Mouse (Mus musculus): Measurements from ENCODE around the gene Ogg1.

Ogg1 gene

DNA sequence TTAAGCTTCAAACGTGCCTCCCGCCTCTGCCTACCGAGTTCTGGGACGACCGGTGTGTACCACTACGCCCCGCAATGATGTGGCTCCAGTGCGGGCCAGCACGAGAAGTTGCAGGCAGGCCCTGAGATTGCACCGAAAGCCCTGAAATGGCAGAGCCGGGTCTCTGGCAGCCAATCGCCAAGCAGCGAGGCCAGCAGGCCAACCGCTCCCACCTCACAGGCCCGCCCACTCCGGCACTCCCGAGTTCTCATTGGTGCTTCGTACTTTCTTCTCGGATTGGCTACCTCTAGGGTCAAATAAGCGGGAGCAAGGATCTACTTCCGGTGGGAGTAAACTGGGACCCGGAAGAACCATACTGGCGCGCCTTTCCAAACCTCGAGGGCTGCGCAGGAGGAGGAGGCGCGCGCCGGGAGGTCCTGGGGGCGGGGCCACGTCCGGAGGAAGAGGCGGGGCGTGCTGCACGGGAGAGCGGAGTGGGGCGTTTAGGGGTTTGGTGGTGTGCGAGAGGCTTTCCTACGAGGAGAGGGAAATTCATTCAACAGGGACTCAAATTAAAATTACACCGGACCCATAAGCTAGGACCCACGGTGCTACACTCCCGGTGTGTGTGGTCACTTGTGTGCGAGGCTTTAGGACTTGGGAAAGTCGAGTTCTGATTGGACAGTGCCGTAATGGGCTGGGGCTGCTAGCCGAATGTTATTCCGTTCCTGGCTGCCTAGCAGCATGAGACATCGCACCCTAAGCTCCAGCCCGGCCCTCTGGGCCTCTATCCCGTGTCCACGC is at the start of gene Ogg1:
Gene Ogg1 (plus strand): TSS at position 440 of the 783 bp plus-strand sequence.
- peak; percentile 97 to 99 for DNase-seq

GRCm38 (mm10) chr6:113281676-113282075 is 45.1 kb upstream of the Ogg1 start:
- DNase-seq, result no peak

GRCm38 (mm10) chr6:113282101-113282802 is 44.5 kb upstream of the Ogg1 start, which contains the start of gene Cpne9:
TSS of gene Cpne9 (plus strand) at chr6:113282307.
- no peak for DNase-seq

DNA sequence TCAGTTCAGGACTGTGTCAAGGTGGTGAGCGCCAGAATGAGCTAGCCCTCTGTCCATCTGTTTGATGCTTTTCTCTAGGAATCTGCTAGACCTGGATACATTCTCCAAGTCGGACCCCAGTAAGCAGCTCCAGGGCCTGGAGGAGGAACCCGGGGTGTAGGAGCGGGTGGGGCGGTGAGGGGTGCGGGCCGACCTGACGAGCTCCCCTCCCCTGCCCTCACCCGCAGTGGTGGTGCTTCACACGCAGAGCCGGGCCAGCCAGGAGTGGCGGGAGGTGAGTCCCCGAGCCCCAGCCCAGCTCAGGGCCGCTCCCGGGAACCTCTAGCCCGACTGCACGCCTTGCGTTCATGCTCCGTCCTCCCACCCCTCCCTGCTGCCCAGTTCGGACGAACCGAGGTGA is 43.8 kb upstream of the Ogg1 start:
- no peak for DNase-seq

- DNase-seq, result no peak
Observed at GRCm38 (mm10) chr6:113283500-113283899, 43.3 kb upstream of the Ogg1 start.

- no peak for DNase-seq
Observed at GRCm38 (mm10) chr6:113284931-113285330, 41.8 kb upstream of the Ogg1 start.

DNA sequence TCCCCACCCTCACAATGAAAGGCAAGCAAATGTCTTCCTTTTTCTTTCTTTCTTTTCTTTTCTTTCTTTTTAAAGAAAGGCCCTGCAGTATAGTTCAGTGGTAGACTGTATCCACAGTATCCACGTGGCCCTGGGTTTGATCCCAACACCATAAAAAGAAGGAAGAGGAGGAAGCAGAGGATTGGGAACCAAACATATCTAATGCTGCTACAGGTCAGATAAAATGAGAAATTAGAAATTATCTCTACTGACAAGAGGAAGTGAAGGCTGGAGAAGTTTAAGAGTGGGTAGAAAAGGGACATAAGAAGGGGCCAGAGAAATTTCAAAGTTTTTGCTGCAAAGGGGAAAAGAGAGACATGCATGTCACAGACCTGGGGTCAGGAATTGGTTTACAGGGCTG is 40.5 kb upstream of the Ogg1 start:
- DNase-seq, result no peak

GRCm38 (mm10) chr6:113287236-113287635 is 39.5 kb upstream of the Ogg1 start:
- no peak for DNase-seq

DNA sequence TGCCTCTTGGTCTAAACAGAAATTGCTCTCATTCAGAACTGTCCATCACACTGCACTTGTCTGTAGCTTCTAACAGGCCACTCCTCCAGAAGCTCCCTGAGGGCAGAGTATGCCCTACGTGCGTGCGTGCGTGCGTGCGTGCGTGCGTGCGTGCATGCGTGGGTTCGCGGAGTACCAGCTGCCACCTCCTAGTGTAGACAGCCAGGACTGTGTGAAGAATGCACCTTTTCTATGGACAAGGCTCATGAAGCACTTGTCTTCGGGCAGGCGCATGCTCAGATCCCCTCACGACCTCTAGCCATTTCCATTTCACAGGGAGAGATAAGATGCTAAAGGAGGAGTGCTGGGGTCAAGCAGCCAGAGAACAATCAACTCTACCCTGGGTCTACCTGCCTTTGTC is 37.4 kb upstream of the Ogg1 start:
- DNase-seq, result no peak

GRCm38 (mm10) chr6:113290346-113290745 is 36.4 kb upstream of the Ogg1 start:
- DNase-seq, result no peak

DNA sequence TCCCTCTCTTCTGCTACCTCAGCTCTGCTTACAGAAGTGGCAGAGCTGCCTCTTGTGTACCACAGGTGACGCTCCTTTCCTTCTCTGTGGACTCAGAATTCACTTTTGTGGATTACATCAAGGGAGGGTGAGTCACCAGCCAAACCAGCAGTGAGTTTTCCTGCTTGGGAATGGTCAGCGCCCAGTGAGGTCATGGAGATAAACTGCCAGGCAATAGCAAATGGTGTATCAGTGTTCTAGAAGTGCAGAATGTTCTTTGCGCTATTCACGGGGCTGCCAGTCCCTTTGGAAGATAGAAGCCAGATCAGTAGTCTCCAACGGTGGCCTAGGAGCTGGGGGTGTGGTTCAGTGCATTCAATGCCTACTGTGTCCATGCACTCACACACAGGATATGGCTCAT is 33.8 kb upstream of the Ogg1 start:
- no peak for DNase-seq

- no peak for DNase-seq
Observed at GRCm38 (mm10) chr6:113296046-113296445, 30.7 kb upstream of the Ogg1 start.

DNA sequence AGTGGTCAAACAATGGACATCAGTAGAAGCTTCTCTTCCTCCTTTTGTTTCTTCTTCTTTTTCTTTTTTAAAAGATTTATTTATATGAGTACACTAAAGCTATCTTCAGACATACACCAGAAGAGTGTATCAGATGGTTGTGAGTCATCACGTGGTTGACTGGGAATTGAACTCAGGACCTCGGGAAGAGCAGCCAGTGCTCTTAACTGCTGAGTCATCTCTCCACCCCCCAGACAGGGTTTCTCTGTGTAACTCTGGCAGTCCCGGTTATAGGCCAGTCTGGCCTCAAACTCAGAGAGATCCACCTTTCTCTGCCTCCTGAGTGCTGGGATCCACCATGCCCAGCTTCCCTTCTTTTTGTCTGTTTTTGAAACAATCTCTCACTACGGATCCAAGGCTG is 30.1 kb upstream of the Ogg1 start:
- DNase-seq, result no peak

- no peak for DNase-seq
Observed at GRCm38 (mm10) chr6:113301350-113301749, 25.4 kb upstream of the Ogg1 start.

- no peak for DNase-seq
Observed at GRCm38 (mm10) chr6:113302258-113302657, 24.5 kb upstream of the Ogg1 start.

DNA sequence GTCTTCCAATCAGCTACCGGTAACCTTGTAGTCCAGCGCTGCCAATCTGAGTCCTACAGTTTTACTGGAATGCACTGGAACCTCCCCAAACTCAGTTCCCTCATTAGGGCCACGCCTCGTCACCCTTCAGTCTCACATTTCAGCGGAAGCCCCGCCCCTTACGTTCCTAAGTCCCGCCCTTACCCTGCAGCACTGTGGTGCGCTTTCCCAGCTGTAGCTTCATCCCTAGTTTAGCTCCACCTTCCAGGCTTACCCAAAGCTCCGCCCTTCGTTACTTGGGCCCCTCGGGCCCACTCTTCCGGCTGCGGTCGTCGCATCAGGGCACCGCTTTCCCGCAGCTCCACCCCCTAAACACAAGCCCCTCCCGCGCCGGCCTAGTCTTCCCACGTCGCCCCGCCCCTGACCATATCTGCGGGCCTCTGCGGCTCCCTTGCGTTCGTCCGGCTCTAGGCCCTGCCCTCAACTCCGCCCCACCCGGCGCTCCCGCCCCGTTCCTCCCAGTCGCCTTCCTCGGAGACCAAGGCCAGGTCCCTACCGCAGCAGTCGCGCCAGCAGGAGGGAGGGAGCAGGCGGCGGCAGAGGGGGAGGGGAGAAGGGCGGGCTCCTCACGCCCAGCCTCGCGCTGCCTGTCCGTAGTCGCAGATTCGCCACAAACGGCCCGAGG is 20.3 kb upstream of the Ogg1 start:
- peak; percentile 100 for DNase-seq

DNA sequence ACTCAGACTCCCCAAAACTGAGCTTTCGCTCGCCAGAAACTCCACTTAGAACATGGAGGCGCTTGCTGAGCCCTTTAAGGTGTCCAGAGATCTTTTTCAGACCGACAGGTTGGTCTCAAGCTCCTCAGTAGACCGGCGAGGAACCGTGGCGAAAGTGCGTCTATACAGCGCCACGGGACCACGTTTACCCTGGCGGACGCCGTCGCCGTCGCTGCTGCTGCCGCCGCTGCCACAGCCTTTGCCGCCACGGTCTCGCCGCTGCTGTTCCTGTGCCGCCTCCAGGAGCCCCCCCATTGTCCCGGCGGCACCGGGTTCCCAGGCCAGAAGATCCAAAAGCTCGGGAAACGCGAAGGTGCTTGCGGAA is 19.8 kb upstream of the Ogg1 start, which contains the start of gene Brpf1:
Gene Brpf1 (plus strand): TSS at position 152 of the 364 bp plus-strand sequence.
- DNase-seq, result no peak

DNA sequence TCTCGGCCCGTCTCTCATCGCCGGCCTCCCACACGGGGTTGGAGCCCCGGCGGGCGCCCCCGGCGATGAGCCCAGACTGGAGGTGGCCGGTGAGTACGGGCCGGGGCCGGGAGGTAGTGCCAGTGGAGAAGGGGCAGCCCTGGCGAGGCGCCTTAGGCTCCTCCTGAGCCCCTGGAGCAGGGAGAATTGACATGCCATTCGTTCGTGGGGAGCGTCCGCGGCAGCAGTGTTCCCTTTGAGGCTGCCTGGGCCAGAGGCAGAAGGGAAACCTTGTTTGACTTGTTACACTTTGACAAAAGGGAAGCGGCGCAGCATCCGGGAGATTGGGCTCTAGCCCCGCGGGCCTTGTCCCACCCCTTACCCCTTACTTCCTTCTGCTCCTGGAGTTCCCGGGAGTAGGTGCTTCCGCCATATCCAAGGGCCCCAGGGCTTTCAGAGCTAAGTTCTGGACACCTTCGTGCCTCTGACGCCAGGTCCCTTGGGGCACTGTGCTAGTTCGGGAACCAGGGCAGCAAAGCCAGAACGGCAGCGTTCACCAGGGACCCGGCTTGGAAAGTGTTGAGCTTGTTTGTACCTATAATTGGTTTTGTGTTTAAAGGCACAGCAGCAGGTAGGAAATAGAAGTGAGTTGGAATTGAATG is 19.2 kb upstream of the Ogg1 start:
- DNase-seq, result peak; percentile 54 to 60

DNA sequence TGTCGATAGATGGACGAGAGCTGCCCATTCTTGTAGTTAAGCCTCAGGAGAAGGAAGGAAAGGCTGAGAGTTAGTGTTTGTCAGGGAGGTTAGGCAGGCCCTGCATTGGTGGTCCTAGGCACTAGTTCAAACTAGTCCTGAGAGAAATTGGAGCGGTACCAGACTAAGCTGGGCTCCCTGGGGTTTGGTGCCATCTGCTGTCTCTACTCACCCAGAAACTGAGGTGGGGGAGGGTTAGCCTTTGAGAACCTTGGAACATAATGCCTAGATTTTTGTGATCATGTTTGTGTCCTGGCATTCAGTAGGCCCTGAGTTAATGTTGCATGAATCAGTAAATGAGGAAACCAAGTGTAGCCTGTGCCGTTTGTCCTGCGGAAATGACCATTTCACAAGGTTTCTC is 18.6 kb upstream of the Ogg1 start:
- no peak for DNase-seq

- no peak for DNase-seq
Observed at GRCm38 (mm10) chr6:113315972-113316371, 10.8 kb upstream of the Ogg1 start.

GRCm38 (mm10) chr6:113329396-113329795 is 2.6 kb downstream of the Ogg1 start:
- DNase-seq, result no peak

GRCm38 (mm10) chr6:113330547-113330946 is 3.8 kb downstream of the Ogg1 start:
- DNase-seq, result no peak

GRCm38 (mm10) chr6:113331721-113332120 is 4.9 kb downstream of the Ogg1 start:
- DNase-seq, result no peak
